Mouse (Mus musculus) adipocyte (in vitro differentiated cells): Measurements from ENCODE around the gene March10.

Experiments used
- DNase-seq: peaks from one replicate; pipeline ENCODE4 v3.0.0-alpha.2; 2016; ENCODE audit warnings: low spot score

Gene March10

GRCm38 (mm10) chr11:105352954-105353890, 103.3 kb downstream of the March10 start:
- peak; percentile 81 for DNase-seq

- no peak for DNase-seq
Measured at GRCm38 (mm10) chr11:105352152-105352551, 104.4 kb downstream of the March10 start.

- DNase-seq: no peak
Measured at GRCm38 (mm10) chr11:105350643-105351042, 105.9 kb downstream of the March10 start.

- no peak for DNase-seq
Measured at GRCm38 (mm10) chr11:105349780-105350324, 106.7 kb downstream of the March10 start.

- no peak for DNase-seq
Measured at GRCm38 (mm10) chr11:105348495-105348982, 108.0 kb downstream of the March10 start.

GRCm38 (mm10) chr11:105347162-105348161, 109.1 kb downstream of the March10 start:
- DNase-seq: peak; percentile 83

- DNase-seq: peak; percentile 34
Measured at GRCm38 (mm10) chr11:105345284-105345683, 111.3 kb downstream of the March10 start.

- no peak for DNase-seq
Measured at GRCm38 (mm10) chr11:105338596-105339390, 117.7 kb downstream of the March10 start.

GRCm38 (mm10) chr11:105333867-105334670, 122.5 kb downstream of the March10 start:
- DNase-seq: no peak

GRCm38 (mm10) chr11:105332468-105332867, 124.1 kb downstream of the March10 start:
- peak; percentile 42 for DNase-seq

- DNase-seq: no peak
Measured at GRCm38 (mm10) chr11:105331732-105332131, 124.8 kb downstream of the March10 start.

- no peak for DNase-seq
Measured at GRCm38 (mm10) chr11:105331129-105331528, 125.4 kb downstream of the March10 start.

GRCm38 (mm10) chr11:105329962-105330361, 126.6 kb downstream of the March10 start:
- DNase-seq: no peak

GRCm38 (mm10) chr11:105327101-105327500, 129.4 kb downstream of the March10 start:
- no peak for DNase-seq

- no peak for DNase-seq
Measured at GRCm38 (mm10) chr11:105323530-105323929, 133.0 kb downstream of the March10 start.

GRCm38 (mm10) chr11:105321090-105321489, 135.4 kb downstream of the March10 start:
- no peak for DNase-seq

GRCm38 (mm10) chr11:105317769-105318168, 138.8 kb downstream of the March10 start:
- DNase-seq: no peak

- DNase-seq: no peak
Measured at GRCm38 (mm10) chr11:105316121-105316520, 140.4 kb downstream of the March10 start.

GRCm38 (mm10) chr11:105315296-105315695, 141.2 kb downstream of the March10 start:
- DNase-seq: no peak

- no peak for DNase-seq
Measured at GRCm38 (mm10) chr11:105313633-105314014, 142.9 kb downstream of the March10 start.
